Mouse (Mus musculus) right cerebral cortex, postnatal 25 days (tissue): ENCODE data around the gene Cope.

Experiments used
- DNase-seq: peaks from one replicate; pipeline ENCODE4 v3.0.0; 2022

Cope gene

GRCm38 (mm10) chr8:70302358-70302890 lies at the start of gene Cope, which contains the start of gene Ddx49:
TSS of gene Cope (plus strand) at chr8:70302518.
TSS of gene Ddx49 (minus strand) at chr8:70302489.
- peak; percentile 94 for DNase-seq

DNA sequence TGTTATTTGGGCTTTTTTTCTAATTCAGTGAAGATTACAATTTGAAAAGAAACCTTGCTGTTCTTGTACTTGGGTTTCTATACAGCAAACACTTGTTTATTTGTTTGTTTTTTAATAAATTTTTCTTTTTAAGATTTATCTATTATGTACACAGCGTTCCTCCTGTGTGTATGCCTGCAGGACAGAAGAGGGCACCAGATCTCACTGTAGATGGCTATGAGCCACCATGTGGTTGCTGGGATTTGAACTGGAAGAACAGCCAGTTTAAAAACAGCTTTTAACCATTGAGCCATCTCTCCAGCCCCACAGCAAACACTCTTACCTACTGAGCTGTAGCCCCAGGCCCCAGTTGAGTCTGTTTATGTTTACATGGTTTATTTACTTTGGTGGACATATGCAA lies 47.7 kb upstream of the Cope start:
- no peak for DNase-seq

- DNase-seq: no peak
Observed at GRCm38 (mm10) chr8:70257456-70257855, 44.9 kb upstream of the Cope start.

GRCm38 (mm10) chr8:70258600-70258999 lies 43.7 kb upstream of the Cope start:
- no peak for DNase-seq

- no peak for DNase-seq
Observed at GRCm38 (mm10) chr8:70259043-70259442, 43.3 kb upstream of the Cope start.

DNA sequence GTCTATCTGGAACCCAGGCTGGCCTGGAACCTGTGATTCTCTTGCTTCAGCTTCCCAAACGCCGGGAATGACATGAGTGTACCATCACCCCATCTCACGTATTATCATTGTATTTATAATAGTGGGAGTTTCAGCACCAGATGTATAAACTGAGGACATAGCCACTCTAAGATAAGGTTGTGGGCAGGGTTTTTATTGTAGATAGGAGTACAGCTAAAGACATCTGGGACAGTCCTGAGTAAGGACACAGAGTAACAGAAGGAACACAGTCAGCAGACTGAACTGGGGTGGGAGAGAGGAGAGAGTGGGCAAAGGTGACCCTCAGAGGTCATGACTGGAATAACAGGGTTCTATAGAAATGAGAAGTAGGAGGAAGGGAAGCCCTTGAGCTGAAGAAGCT lies 34.6 kb upstream of the Cope start:
- no peak for DNase-seq

DNA sequence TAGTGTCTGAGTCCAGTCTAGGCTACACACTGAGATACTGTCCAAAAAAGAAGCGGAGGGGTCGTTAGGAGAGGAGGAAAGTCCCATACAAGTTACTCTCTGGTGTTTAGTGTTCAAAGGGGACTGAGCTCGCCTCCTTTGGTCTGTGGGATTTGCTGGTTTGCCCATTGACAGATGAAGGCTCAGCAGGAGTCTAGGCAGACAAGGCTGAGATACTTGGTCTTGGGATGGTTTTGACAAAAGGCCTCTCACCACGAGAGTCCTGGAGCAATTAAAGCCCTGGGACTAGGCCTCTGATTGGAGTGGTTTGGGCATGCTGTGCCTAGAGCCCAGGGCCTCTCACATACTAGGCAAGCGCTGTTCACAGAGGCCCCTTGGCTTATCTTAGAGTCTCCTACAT lies 34.0 kb upstream of the Cope start:
- no peak for DNase-seq

- peak; percentile 24 for DNase-seq
Observed at GRCm38 (mm10) chr8:70268799-70269565, 33.3 kb upstream of the Cope start.

- DNase-seq: no peak
Observed at GRCm38 (mm10) chr8:70272949-70273348, 29.4 kb upstream of the Cope start.

GRCm38 (mm10) chr8:70274350-70274749 lies 28.0 kb upstream of the Cope start:
- no peak for DNase-seq

- no peak for DNase-seq
Observed at GRCm38 (mm10) chr8:70276476-70276875, 25.8 kb upstream of the Cope start.

DNA sequence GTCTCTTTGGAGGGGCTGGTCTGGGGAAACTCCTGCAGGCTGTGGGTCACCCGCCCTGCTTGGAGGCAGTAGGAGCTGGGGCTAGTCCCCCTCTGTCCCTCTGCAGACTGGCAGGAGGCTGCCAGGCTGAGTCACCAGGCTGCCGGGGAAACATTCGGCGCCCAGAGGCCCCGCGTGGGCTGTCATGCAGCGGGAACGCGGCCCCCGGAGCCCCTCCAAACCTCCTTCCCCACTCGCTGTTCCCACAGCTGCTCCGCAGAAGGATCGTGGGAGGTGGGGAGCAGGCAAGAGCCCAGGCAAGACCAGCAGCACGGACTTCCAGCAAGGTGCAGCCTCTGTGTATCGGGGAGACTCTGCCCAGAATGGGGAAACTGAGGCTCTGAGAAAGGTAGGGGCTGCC lies 24.1 kb upstream of the Cope start:
- peak; percentile 25 for DNase-seq

DNA sequence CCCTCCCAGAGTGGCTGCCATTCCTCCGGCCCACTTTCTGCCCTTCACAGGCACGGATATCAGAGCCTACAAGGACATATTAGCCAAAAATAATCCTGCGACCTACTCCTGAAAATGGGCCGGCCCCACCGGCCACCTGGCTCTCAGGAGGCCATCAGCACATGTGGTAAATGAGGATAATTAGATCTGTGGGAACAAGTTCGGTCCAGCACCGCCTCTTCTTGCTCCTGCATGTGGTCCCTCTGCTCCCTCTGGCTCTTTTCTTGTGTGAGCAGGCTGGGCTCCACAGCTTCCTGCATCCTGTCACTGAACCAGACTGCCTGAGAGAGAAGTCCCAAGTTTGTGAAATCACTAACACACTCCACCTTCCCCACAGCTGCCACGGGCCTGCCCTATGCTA lies 23.1 kb upstream of the Cope start:
- no peak for DNase-seq

- no peak for DNase-seq
Observed at GRCm38 (mm10) chr8:70281001-70281400, 21.3 kb upstream of the Cope start.

GRCm38 (mm10) chr8:70282603-70283135 lies 19.6 kb upstream of the Cope start, which contains the start of gene Homer3:
TSS of gene Homer3 (plus strand) at chr8:70282827.
- peak; percentile 79 for DNase-seq

DNA sequence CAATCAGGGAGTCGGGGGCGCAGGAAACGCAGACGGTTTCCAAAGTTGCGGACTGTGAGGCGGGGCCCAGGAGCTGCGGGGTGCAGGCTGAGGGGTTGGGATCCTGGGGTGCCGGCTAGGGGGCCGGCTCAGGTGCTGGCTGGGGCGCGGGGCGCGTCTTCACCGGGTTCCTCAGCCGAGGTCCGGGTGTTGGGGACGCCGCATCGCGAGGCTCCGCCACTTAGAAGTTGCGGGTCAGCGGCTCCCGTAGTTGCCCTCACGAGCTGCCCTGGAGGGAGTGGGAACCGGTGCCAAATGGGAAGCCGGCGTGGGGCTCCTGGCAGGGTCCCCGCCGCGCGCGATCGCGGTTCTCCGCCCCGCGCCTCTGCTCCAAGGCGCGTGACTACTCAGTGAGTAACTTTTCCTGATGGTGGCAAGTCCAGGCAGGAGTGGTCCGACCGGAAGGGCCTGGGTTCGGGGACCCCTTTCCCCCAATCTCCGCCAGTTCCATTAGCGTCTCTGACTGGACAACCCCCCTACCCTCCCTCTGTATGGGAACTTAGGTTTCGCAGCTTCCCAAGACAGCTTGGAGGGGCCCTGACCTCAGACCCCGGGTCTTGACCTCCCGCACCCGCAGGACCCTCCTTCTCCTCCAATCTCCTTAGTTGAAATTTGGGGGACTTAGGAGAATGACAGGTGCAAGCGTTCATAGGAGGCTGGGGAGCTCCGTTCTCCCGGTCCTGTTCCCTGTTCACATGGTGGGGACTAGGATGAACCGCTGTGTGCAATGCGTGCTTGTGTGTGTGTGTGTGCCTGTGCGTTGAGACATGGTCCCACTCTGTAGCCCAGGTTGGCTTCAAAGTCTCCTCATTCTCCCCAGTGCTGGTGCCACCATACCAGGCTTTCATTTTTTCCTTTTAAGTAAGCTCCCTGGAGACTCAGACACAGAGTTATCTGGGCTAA lies 18.9 kb upstream of the Cope start:
- peak; percentile 20 for DNase-seq

GRCm38 (mm10) chr8:70284421-70284820 lies 17.9 kb upstream of the Cope start:
- DNase-seq: no peak

DNA sequence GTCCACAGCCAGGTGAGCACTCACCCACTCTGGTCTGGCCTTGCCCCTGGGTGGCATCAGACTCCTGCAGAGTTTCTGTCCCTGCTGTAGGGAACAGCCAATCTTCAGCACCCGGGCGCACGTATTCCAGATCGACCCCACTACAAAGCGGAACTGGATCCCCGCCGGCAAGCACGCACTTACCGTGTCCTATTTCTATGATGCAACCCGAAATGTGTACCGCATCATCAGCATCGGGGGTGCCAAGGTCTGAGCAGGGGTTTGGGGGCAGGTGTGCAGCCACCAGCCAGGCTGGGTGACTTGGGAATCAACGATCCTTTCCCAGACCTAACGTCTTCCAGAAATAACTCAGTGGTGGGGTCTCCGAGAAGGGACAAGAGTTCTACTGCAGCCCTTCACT lies 17.0 kb upstream of the Cope start:
- DNase-seq: no peak

DNA sequence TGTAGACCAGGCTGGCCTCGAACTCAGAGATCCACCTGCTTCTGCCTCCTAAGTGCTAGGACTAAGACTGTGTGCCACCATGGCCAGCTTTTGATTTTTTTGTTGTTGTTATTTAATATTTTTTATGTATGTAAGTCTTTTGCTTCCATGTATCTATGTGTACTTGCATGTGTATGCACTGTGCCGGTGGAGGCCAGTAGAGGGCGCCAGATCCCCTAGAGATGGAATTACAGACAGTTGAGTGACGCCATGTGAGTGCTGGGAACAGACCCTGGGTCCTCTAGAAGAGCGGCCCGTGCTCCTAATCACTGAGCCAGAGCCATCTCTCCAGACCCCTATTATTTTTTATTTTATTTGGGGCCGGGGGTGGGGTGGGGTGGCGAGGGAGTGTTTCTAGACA lies 15.6 kb upstream of the Cope start:
- DNase-seq: no peak

GRCm38 (mm10) chr8:70293988-70294405 lies 8.3 kb upstream of the Cope start:
- DNase-seq: no peak

- no peak for DNase-seq
Observed at GRCm38 (mm10) chr8:70300881-70301280, 1.4 kb upstream of the Cope start.

GRCm38 (mm10) chr8:70302901-70303300 lies 583 bp downstream of the Cope start:
- no peak for DNase-seq

DNA sequence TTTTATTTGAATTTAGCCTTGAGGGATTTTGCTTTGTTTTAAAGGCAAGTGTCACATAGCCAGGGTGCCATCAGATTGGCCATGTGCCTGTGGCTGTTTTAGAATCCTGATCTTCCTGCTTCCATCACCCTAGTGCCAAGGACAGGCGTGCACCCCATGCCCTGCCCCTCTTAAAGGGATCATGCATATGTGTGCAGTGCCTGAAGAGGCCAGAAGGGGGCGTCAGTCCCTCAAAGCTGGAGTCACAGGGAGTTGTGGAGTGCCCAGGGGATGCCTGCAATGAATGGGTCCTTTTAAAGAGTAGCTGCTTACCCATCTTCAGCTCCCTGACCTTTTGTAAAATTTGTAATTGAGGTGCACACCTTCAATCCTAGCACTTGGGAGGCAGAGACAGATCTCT lies 7.0 kb downstream of the Cope start:
- no peak for DNase-seq
